Mouse (Mus musculus): ENCODE results near the gene Gm6040. TPM values are rescaled to one million over a fixed set of nuclear protein-coding genes. Genes with fewer than 3 reads are reported as not detected.

Gm6040 gene
- not detected for total RNA-seq (2021)

GRCm38 (mm10) chr8:20921971-20922370 lies at the start of gene Gm6040:
Gene Gm6040, minus strand, starts transcription at chr8:20922071.
- DNase-seq = no peak
- intact Hi-C loops (cut with DNase I) = no loop called here

GRCm38 (mm10) chr8:20964531-20964930 lies 42.7 kb upstream of the Gm6040 start:
- no peak for DNase-seq
- intact Hi-C loops (cut with DNase I) = no loop called here

GRCm38 (mm10) chr8:20944610-20945009 lies 22.7 kb upstream of the Gm6040 start, which contains the start of gene AY761185:
Gene AY761185, minus strand, starts transcription at chr8:20944710.
- DNase-seq = no peak
- intact Hi-C loops (cut with DNase I) = loop anchor here (2.0 to 5.0 kb wide), 2 partner anchors 48 to 68 kb away; no protein-coding TSS in a partner anchor

GRCm38 (mm10) chr8:20912288-20912687 lies 9.6 kb downstream of the Gm6040 start:
- no peak for DNase-seq
- intact Hi-C loops (cut with DNase I) = no loop called here

- no peak for DNase-seq
- intact Hi-C loops (cut with DNase I) = no loop called here
These were observed 13.6 kb downstream of the Gm6040 start for GRCm38 (mm10) chr8:20908256-20908655.

GRCm38 (mm10) chr8:20907119-20907518 lies 14.8 kb downstream of the Gm6040 start:
- intact Hi-C loops (cut with DNase I) = no loop called here
- no peak for DNase-seq

- DNase-seq = no peak
- intact Hi-C loops (cut with DNase I) = no loop called here
These were observed 19.3 kb downstream of the Gm6040 start, which contains the start of gene Gm15056 for GRCm38 (mm10) chr8:20902527-20902926. Gene Gm15056, minus strand, starts transcription at chr8:20902627.

GRCm38 (mm10) chr8:20892369-20892768 lies 29.5 kb downstream of the Gm6040 start, which contains the start of gene Defb33:
Gene Defb33, plus strand, starts transcription at chr8:20892669.
- intact Hi-C loops (cut with DNase I) = no loop called here
- DNase-seq = no peak

GRCm38 (mm10) chr8:20874608-20875007 lies 47.3 kb downstream of the Gm6040 start:
- no peak for DNase-seq
- intact Hi-C loops (cut with DNase I) = no loop called here

Other genes with a start within 250 kb of the Gm6040 start
- not detected for gene Defb33, start 29.4 kb downstream of the Gm6040 start, total RNA-seq (2021)
- gene Gm15056, start 19.4 kb downstream of the Gm6040 start, total RNA-seq (2021) = not detected
- gene AY761185, start 22.6 kb upstream of the Gm6040 start, total RNA-seq (2021) = not detected
- gene Defa21, start 103.5 kb upstream of the Gm6040 start, total RNA-seq (2021) = not detected
- gene Defa23, start 133.0 kb upstream of the Gm6040 start, total RNA-seq (2021) = not detected
- not detected for gene Defa35, start 143.0 kb upstream of the Gm6040 start, total RNA-seq (2021)
- not detected for gene Defa25, start 162.4 kb upstream of the Gm6040 start, total RNA-seq (2021)
- not detected for gene Gm14851, start 174.0 kb upstream of the Gm6040 start, total RNA-seq (2021)
- not detected for gene Defa30, start 212.6 kb upstream of the Gm6040 start, total RNA-seq (2021)
- not detected for gene Defa22, start 240.2 kb upstream of the Gm6040 start, total RNA-seq (2021)